Mouse (Mus musculus) ovary, postnatal 36 days (tissue): ENCODE data around the gene Gpr27.

Source experiments
- DNase-seq: peaks from one replicate; pipeline ENCODE4 v3.0.0; 2022; ENCODE audit warnings: low spot score, mixed read lengths

Gene Gpr27

DNA sequence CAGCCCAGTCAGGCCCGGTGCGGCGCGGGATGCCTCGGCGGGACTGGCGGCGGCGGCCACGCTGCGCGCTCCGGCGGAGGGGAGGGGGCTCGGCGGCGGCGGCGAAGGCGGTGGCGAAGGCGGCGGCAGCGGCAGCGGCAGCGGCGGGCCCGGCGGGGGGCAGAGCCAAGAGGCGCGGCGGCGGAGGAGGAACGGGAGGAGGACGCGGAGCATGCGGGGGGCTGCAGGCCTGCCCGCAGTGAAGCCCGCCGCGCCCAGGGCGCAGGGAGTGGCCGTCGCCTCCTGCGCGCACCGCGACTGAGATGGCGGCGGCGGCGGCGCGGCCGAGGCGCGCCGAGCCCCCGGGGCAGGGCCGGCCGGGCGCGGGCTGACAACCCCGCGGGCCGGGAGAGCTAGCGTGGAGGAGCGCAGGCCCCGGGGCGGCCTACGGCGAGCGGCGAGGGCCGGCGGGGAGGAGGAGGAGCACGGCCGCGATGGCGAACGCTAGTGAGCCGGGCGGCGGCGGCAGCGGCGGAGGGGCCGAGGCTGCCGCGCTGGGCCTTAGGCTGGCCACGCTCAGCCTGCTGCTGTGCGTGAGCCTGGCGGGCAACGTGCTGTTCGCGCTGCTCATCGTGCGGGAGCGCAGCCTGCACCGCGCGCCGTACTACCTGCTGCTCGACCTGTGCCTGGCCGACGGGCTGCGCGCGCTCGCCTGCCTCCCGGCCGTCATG is at the start of gene Gpr27:
TSS of gene Gpr27 (plus strand) at position 474 of the 710 bp plus-strand sequence.
- peak; percentile 40 for DNase-seq

DNA sequence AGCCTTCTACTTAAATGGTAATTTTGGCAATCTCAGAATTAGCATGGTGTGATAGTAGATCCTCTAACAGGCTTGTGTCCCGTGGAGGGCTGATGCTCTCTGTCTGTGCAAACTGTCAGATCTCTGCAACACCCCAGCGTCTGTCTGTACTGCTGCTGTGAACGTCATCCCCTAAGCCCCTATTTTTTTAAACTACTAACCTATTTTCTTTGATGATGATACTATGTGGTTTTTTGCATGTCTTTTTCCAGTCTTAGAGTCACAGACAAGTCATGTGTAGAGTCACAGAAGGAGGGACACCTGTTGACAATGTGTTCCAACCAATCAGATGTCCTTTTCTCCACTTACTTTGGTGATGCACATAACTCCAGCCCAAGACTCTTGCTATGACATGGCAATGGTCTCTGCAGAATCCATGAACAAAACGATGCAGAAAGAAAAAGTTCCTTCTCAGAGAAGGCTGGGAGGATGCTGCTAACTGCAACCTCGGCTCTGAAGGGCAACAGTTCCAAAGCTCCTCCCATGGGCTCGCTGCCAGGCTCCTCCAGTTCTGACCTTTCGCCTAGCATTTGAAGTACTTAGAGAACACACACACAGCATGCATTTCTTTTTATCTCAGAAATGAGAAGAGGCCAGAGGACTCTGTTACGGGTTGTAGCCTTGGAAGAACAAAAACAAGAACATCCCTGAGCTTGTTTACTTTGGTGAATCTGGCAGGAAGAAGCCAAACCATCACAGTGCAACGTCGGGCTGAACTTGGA is 48.9 kb upstream of the Gpr27 start:
- DNase-seq = peak; percentile 84

DNA sequence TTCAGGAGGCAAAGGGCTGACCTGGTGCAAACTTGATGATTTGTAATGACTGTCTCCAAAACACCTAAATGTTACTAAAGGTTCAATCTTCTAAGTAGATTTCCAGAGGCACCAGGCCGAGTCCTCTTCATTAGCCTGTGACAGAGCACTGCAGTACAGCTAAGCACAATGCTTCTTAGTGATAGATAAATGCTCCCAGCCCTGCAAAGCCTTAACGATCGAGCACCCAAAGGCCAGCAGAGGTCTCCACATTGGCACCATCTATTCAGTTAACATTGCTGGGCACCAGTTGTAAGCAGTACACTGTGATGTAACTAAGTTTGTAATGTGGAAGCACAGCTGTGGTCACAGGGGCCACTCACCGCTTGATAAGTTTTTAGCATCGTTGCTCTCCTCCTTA is 48.1 kb upstream of the Gpr27 start:
- no peak for DNase-seq

DNA sequence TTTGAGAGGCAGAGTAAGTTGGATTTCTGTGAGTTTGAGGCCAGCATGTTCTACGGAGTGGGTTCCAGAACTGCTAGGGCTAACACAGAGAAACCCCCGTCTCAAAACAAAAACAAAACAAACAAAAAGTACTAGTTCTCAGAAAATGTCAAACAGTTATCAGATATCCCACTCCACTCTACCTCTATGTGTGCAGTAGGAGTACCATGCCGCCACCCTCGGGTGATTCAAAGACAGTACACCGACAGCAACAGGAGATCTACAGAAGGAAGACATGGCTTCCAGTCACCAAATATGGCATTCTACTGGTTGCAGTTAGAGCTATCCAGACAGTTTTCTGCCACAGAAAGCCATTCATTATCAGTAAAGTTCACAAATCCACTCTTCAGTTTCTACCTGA is 47.6 kb upstream of the Gpr27 start:
- DNase-seq = no peak

DNA sequence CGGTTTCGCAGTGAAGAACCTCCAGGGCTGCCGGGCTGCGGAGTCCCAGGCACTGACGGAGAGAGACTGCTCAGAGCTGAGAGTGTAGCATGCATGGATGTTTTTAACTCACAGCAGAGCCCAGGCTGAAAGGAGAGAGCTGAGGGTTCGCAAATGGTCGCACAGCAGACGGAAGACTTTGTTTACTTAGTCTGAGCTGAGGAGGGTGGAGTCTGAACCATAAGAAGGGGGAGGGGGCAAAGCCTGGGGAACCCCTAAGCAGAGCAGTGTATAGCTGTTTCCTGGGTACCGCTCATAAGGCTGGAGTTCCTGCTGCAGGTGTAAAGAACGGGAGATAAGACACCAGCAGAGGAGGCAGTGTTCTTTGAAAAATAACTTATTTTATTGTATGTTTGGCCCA is 46.1 kb upstream of the Gpr27 start:
- DNase-seq = no peak

DNA sequence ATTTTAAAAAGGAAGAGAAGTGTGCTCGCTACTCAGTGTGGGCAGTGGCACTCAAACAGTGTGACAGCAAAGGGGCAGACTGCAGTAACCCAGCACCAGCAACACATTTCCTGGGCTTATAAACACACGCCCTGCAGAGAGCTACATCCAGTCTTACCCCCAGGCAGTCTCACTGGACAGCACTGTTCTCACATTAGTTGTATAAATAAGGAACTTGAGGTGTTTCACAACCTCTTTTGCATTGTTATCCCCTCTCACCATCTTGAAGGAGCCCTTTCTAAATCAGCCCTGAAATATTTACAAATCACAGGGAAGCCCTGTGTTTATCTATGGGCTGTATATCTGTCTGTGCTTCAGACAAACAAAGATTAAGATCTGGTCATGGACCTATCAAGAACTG is 43.2 kb upstream of the Gpr27 start:
- DNase-seq = no peak

DNA sequence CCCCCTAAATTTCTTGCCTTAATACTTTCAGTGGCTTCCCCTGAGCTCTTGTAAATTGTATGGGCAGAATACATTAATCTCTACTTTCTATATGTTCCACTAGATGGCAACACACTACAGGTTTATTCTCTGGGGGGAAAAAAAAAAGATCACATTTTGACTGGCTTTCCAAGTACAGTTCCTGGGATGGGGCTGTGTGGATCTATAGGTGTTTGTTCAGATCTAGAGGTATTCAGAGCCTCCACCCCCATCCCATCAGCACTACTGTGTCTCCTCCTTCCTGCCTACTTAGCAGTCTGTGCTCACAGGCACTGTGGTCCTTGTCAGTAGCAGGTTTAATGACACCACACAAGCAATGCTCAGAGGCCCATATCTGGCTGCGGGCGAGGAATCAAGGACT is 40.1 kb upstream of the Gpr27 start:
- no peak for DNase-seq

DNA sequence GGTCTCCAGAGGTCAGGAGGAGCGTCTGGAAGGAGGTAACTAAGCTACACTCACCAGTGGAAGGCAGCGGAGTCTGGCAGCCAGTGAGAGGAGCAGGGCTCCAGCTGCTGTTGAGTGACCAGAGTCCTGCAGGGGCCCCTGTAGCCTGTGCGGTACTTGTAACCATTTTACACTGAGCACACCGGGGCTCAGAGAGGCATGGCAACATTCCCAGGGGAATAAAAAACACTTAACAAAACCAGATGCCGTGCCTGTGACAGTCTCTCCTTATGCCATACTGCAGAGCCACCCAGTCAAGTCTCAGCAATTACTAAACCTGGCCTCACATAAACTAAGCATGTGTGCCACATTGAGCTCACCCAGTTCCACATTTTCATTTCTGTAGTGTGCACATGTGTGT is 38.1 kb upstream of the Gpr27 start:
- no peak for DNase-seq

DNA sequence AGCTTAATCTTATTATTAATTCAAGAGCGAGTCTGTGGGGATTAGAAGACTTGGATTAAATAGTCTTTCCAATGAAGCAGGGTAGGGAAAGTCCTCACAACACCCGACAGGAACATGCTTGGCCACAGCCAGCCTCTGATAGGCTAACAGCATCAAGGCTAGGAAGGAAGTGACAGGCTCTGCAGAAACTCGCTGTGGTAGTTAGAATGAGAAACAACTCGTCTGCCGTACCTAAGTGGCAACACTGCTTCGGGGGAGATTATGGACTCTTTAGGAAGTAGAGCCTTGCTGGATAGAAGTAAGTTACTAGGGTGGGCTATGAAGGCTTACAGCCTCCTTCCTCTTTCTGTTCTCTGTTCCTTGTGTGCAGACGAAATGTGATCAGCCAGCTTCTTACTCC is 37.0 kb upstream of the Gpr27 start:
- DNase-seq = no peak

DNA sequence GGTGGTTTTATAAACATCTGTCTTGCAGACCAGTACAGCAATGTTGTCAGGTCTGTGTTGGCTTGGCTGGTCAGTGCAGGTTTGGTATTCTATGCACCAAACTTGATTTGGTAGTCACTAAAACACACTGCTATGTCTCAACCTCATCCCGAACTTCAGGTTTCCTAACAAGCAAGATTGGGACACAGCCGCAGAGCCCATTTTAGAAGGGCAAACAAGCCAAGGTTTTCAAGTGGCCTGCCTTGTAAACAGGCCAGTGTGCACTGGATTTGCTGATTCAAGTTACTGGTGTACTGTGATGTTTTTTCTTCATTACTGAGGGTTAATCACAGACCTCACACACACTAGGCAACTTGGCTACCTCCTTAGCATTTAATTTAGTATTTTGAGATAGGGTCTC is 36.4 kb upstream of the Gpr27 start:
- no peak for DNase-seq

DNA sequence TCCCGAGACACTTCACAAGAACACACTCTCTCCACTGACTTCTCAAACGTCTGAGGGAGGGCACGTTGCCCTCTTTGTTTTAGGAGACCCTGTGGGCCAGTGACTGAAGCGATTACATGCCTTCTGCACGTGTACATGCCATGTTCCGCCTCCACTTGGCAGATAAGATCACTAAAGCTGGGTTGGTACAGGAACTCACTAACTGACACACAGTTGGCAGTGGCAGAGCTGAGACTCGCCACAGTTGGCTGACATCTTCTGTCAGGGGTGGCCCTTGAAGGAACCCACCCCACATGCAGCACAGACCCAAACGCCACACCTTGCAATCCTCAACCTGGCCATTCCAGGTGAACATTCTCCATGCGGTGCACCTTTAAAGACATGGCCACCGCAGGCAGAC is 33.9 kb upstream of the Gpr27 start:
- no peak for DNase-seq

DNA sequence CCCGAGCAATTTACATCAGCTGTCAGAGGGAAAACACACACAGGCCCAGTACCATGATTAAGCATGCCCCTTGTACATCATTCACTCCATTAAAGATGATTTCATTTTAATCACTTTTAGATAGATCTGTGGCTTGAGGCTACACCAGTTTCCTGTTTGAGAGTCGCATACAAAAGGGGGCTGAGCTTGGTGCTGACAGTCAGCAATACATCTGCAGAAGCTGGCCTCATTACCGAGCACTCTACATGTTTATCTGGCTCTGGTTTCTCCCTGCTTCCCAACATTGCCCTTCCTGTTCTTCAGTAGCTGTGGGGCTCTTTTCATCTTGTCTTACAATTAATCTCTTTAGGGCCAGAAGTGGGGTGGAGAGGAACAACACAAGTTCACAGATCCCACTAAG is 32.0 kb upstream of the Gpr27 start:
- DNase-seq = no peak

DNA sequence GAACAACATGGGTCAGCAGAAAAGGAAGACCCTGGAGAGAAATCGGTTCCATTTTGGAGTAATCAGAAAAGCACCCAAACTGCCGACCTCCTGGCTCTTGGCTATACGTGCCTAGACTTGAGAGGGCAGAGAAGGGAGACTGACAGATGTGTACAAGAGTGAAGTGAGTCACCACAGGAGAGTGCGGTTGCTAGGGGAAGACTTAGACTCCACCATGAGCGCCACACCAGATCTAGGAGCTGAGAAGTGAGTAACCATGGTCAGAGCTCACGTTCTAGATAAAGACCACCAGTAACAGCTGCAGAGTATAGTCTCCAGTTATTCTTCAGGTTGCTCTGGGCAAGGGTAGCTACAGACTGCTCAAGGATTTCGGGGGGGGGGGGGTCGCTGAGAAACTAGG is 29.2 kb upstream of the Gpr27 start:
- no peak for DNase-seq

DNA sequence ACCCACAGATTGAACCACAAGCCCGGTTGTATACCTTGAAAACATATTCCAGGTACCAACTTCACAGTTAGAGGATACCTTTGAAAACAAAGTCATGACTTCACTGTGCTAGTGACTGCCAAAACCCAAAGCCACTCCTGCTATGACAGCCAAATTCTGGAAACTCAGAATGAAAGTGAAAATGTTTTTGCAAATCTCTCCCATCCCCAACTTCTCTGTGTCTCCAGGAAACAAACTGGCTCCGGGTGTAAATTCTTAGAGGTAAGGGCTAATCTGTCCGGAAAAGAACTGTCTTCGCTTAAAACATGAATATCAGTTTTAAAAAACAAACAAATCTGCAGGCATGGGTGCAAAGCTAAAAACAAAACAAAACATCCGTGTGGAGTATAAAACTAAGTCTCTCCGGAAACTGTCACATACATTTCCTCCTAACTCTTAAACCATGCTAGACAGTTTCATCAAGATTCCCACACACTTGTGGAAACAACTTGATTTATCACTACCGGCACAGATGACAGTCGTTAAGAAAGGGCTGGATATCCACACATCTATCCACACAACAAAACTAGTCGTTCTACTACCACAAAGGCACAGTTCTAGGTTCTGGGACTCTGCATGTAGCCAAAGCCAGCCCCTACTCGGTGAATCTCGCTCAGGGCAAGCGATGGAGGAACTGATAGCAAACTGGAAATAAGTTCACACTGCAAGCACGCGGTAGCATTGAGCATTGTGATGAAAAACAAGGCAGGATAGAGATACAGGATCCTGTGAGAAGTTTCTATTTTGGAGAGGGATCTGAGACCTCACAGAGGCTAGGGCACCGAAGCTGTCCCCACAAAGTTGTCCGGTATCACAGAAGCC is 26.8 kb upstream of the Gpr27 start:
- no peak for DNase-seq

DNA sequence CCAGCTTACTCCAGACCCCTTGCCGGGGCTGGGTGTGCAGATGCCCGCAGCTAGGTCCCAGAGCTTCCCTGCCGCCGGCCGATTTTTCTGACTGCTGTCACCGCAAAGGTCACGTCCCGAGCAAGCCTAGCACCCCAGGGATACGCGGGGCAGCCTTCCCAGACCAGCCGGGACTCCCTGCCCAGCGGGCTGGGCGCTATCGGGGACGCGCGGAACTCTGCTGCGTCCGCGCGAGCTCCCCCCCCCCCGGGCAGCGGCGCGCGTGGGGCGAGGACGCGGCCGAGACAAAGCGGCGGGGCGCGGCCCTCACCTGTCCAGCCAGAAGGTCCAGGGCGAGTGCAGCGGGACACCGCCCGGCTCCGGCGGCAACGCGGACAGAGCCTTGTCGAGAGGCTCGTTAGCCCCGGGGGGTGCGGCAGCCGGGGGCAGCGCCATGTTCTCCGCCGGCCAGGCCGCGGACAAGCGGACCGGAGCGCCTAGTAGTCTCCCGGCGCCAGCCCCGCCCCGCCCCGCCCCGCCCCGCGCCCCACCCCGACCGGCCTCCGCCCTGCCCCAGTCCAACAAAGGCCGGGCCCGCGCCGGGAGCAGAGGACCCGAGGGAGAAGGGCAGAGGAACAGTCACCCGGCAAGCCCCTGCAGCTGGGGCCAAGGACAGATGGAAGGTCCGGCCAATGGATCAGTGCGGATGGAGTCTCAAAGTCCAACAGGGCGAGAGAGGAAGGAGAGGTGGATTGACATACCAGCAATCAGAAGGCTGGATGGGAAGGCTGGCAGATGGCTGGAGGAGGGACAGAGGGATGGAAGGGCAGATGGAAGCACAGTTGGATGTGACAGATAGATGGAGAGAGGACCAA is 25.9 kb upstream of the Gpr27 start, which contains the start of the genes Eif4e3 and Gm20696:
TSS of gene Eif4e3 (minus strand) at position 454 of the 854 bp plus-strand sequence.
TSS of gene Gm20696 (minus strand) at position 480 of the 854 bp plus-strand sequence.
- DNase-seq = peak; percentile 67

DNA sequence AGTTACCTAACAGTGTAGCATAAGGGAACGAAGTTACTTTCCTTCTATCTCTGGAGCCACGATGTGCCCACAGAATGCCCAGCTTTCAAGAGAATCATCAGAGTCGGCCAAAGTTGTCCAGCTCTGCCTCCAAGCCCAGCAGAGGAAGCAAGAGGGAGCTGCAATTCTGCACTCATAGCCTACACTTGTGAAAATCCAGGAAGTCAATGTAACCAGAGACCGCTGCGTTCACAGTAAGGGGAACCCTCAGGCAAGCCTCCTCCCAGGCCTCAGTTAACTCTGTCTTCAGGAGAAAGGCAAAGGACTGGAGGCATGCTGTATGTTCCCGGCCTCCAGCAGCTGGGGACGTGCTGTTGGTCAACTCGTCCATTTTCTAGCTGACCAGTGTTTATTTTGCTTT is 25.2 kb upstream of the Gpr27 start:
- no peak for DNase-seq

DNA sequence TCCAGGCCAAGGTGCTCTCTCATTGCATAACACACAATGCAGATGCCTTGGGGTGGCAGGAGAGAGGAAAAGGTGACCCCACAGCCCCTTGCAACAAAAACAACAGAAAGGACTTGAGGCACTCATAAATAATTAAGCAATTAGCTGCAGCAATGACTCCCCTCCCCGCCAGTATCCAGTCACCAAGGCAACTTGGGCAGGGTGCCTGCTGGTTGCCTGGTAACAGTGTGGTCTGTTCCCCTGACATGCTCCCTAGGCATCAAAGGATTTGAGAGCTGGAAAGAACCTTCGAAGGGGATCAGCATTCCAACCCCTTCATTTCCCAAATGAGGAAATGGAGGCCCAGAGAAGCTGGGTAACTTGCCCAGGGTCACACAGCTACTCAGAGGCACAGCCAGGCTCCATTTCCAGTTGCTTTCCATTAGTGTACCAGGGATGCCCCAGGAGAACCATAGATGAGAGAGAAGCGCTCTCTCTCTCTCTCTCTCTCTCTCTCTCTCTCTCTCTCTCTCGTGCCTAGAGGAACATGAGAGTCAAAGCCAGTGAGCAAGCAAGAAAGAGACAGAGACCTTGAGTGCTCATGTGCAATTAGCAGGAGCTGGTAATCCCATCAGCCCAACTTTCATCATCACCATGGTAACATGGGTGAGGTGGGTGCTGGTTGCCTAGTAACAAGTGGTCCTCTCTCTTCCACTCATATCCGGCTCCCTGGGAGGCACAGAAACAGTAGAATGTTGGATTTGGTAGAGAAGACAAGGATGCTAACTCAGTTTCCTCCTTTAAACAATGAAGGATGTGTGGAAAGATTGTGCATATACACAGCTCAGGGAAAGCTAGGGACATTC is 22.8 kb upstream of the Gpr27 start:
- DNase-seq = no peak

DNA sequence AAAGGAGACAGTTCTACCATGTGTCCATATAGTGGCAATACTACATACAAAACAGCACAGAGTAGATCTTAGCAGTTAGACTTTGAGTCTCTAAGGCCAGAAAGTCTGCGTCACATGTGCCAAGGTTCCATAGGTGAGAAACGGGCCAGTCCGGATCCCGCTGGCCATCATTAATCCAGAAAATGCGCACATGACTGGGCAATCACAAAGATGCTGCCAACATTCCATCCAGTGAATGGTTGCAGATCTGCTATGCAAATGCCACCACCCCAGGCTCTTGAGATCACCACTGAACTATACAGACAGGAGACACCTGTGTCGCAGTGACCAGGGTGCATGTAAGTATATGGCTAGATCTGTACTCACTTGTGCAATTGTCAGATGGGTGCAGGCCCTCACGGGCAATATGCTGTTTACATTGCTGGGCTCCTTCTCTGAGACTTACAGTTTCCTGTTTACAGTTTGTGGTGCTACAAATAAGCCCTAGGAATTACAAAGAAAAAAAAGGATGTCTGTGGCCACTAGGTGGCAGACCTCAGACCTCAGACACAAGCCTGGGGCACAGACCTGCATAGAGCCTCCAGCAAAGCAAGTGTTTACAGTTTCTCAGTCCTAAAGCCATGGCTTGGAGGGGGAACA is 21.9 kb upstream of the Gpr27 start:
- DNase-seq = peak; percentile 27

DNA sequence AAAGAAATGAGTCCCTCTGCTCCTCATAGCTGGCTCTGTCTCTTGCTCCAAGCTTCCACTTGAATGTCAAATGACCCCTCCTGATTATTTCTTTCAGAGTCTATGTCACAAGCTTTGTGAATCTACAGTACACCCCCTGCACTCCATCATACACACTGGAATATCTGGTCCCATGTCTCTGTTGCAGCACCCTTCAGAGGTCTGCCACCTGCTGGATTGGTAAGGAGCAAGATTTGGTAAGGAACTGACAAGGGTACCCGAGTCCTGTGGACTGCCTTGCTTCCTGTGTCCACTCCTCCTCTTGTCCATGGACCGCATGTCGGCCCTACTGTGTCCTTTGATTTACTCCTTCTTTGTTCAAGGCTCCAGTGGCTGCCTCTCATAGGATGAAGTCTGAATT is 20.7 kb upstream of the Gpr27 start:
- DNase-seq = no peak

DNA sequence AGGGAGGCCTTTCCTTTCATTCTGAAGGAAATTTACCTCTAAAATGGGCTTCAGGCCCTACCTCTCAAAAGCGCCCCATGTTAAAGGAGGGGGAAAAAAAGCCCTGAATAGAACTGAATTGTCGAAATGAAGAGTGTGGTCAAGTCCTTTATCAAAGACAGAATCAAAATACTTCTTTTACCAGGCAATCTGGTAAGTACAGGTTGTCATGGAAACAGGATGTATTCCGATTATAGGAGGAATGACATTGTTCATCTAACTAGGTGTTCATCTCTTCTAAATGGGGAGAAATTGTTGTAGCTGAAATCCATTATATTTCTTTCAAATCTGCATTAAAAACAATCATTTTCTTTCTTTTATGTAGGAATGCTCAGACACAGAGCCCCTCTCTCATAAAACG is 18.0 kb upstream of the Gpr27 start:
- no peak for DNase-seq
